Mouse (Mus musculus) adrenal gland, postnatal 36 days (tissue): Measurements from ENCODE around the gene Irf2bpl. TPM values are rescaled to one million over a fixed set of nuclear protein-coding genes. Genes with fewer than 3 reads are reported as not detected.

Source experiments
- DNase-seq, 2 experiments: peaks; one replicate each; pipeline ENCODE4 v3.0.0; 2021; ENCODE audit warnings: mixed read lengths in 1 of 2
- total RNA-seq, 2 experiments: library from RNA; stranded (reverse); gene quantifications; 2 replicates each; pipeline ENCODE4 v1.2.3; 2021

The Irf2bpl gene
- total RNA-seq, 2 experiments from 2014 or later: 47.3 to 64.5 TPM

DNA sequence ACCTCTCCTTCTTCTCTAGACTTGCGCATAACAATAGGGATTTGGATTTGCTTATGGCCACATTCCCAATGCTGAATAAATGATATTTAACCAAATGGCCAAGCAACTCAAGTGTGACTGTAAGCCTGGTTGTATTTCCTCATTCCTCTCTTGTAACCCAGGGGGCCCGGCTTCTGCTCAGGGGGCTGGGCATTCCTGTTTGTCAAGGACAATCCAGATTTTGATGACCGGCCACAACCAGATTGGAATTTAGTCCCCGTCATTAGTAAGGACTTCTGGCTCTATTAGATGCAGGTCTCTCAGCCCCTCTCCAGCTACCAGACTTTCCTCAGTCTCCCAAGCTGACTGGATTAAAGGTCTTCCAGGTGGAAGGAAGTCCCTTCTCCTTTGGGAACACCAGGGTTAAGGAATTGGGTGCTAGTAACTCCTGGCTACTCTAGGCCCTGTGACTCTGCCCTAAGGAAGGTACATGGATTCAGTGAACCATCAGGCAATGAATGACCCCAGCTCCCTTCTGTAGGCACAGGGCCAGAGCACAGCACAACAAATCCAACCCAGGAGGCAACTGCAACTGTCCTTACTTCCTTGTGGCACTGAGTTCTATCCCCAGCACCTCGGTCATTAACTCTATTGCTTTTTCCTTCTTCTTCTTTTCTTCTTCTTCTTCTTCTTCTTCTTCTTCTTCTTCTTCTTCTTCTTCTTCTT, 20.1 kb downstream of the Irf2bpl start:
- no peak for DNase-seq

DNA sequence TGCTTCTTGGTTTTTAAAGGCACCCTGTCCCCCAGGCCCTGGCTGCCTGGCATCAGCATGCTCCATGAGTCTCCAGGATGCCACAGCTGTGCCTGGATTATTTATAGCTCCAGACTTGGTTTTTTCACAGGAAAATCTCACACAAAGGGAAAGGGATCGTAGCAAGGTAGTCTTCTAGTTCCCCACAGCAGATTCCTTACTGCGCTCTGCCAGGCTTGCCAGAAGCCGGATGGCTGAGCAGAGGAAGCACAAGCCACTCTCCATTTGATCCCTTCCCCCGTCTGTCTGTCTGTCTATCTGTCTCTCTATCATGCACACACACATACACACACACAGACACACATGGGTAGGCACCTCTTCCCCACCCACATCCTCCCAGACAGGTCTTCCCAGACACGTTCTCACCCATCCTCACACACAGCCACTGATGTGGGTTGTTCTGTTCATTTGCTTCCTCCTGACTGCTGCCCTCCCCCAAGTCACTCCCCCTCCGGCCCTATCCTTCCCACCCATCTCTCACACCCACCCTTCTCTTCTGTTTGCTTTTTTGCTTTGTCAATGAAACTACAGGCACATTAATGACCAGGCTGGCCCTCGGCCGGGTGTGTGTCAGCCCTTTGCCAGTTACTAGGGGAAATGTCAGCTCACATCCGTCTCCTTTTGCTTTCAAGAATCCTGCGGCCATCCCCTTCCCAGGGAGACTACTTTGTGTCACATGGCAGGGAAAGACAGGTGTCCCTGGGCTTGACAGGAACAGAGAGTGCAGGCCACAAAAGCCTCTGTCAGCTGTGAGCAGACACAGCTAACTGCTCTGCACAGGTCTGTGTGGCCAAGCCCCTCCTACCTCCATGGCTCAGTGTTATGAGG, 24.4 kb downstream of the Irf2bpl start:
- DNase-seq: no peak

DNA sequence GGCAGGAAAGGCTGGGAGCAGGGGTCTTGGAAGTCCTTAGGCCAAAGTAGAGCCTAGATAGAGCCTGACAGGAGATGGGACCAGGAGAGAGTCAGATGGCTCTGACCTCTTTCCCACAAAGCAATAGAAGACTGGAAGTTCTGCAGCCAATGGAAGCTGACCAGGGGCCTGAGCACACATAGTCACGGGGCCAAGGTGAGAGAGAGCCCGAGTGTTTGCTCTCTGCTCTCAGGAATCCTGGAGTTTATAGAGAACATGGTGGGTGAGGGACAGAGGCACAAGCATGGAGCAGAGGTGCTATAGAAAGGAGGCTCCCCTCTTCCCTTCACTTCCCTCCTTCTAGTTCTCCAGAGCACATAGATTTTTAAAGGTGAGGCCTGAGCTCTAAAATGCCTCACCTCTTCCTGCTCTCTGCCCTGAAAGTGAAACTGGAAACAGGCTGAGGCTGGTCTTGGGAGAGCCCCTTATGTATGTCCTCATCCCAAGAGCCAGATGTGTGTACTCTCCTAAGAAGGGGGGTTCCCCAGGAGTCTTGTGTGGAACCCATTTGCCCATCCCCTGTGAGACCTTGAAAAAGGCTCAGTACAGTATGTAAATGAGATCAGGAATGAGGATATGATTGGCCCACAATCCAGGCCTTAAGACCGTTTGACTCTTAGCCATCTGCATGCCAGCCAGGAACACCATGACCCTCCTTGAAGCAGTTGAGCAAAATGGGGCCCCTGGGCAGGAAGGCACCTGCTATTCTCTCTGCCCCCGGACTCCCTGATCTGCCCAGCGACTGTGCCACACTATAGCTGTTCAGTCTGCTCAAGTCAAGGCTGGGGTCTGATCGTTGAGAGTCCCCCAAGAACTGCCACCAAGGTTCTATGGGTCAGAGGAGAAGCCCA, 25.4 kb downstream of the Irf2bpl start:
- DNase-seq: peak in 1 of 2 experiments; percentile 43

DNA sequence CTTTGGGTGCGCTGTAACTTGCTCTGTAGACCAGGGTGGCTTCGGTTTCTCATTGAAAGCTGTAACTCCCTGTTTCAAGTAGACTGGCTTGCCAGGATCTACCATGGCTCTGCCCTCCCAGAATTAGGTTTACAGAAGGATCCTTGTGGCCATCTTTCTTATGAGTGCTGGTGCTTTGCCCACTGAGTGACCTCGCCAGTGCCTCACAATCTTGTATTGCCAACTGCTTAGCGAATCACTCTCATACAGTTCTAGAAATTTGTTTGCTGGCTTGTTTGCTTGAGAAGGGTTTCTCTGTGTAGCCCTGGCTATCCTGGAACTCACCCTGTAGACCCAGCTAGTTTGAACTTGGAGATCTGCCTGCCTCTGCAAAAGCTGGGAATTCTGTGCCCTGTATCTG, 26.1 kb downstream of the Irf2bpl start:
- DNase-seq: peak in 1 of 2 experiments; percentile 35

DNA sequence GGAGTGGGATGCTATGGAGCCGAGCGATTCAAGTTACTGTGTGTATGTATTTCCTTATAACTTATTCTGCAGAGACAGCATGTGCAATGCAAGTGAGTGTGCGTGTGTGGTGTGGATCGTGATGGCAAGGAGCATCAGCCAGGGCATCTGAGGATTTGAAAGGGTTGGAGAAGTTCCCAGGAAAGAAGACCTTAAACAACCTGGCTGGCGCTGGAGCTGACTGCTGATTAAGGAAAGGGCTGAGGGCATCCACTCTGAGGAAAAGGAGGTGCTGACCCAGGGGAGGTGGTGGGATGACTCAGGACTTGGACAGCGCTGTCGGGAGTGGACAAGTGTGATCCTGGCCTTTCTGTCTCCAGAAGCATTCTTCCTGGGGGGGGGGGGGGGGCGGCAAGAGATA, 27.3 kb downstream of the Irf2bpl start:
- DNase-seq: no peak

DNA sequence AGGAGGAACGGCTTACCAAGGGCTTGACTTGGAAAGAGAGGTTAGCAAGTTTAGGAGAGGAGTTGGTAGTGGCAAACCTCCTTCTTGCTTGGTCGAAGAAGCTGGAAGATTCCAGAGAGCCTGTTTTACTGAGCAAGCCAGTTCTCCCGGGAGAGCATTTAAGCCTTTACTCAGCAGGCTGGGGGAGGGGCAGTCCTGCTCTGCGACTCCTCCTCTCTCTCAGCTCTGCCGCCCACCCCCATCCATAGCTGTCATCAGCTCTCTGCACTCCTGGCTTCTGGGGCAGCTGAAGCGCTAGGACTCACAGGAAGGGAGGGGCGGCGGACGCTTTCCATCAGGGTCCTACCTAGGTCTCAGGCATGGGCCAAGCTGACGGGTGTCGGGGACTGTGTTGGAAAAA, 28.9 kb downstream of the Irf2bpl start:
- peak; percentile 31 to 70 for DNase-seq

DNA sequence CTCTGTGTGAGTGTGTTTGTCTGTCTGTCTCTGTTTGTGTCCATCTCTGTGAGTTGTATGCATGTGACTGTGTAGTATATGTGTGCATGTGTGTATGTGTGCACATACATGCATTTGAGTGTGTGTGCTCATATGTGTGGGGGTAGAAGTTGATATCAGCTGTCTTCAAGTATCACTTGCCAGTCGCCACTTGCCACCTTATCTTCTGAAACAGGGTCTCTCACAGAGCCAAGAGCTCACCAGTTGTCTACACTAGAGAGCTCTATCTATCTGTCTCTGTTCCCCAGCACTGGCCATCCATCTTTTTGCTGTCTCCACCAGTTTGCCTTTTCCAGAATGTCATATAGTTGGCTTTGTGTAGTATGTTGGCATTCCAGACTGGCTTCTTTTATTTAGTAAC, 31.1 kb downstream of the Irf2bpl start:
- DNase-seq: no peak

DNA sequence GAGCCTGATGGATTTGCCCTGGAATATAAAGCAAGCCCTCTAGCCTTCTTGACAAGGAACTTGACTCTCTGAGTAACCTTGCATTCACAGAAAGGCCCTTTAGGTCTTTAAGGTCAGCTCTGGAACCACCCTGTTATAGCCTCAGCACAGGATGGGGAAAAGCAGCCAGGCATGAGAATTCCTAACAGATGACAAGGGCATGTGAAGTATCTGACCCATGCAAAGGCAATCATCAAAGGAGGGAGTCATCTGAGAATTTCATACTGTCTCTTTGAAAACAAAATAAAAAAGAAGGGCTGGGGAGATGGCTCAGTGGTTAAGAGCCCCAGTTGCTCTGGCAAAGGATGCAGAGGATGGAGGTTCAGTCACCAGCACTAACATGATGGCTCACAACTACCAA, 33.3 kb downstream of the Irf2bpl start:
- no peak for DNase-seq

DNA sequence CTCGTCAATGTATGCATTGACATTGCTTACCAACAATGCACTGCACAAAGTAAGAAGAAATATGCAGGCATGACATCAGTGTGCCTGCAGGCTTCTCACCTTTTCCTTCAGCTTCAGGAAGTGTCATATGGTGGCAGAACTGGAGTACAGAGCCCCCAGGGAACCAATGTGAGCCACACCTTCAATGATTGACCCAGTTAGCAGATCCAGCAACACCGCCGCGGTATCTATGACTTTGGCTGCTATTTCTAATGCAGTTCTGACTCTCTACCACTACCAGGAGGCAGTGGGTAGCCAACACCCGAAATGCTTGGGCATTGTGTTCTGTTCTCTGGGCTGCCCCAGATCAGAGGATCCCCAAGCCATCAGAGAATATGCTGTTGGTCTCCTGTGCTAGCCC, 33.9 kb downstream of the Irf2bpl start:
- DNase-seq: no peak

DNA sequence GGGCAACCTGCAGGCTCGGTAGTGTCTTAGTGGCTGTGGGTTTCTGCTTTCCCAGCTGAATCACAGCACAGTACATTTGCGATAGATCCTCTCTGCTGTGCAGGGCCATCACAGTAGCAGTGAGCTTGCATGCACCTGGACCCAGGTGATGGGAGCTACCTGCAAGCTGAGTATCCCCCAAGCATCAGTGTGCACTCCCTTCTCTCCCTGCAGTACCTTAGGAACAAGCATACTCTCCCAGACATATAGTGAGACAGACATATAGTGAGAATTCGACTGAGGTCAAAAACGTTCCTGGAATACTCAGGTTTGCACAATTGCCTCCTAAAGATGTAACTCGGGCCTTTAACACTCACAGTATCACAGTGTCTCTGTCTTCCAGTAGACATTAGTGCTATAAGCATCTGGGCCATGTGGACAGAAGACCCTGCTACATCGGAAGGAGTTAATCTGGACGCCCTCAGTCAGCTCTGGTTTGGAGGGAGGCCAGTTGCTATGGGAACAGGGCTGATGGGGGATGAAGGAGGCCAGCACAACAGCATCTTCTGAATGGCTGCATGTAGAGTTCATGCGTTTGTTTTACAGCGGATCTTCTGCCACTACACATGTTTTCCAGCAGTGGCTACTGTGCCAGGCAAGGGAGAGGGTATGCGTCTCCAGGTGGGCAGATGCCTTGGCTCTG, 34.5 kb downstream of the Irf2bpl start:
- no peak for DNase-seq

DNA sequence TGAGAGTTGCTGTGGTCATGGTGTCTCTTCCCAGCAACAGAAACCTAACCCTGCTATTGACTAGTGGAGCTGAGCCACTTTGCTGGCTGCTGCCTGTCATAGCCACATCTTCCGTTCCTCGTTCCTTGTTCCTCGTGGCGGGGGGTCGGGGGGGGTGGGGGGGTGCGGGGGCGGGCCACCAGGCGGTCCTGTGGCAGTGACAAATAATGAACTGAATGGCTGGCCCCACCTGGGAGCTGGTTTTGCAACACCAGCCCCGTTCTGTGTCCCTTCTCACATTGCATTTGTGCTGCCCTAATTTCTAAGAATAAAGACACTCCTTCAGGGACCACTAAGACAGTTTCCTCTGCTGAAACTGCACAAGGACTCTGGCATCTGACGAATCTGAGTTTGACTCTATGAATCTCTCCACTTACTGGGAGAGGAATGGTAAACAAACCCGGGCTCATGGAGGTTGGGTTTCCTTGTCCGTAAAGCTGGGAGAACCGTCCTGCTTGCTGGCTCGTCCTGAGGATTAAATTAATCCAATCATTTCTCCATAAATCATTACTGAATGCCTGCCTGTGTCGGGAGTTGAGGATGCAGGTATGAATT, 41.6 kb downstream of the Irf2bpl start:
- DNase-seq: no peak

DNA sequence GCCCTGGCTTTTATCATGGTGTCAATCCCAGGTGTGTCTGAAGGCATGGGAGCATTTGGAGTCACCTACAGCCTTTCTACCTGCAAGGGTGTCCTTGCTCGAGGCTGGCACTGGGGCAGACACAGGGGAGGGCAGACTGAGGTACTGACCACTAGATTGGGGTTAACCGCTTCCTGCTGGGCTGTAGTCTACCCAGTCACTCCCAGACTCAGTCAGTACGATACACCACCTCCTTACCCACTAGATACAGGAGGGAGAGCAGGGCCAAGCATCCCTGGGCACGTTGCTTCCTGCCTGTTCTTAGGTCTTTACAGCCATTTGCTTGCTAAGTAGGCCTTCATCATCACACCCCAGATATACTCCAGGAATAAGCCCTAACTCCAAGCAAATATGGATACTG, 44.1 kb downstream of the Irf2bpl start:
- DNase-seq: no peak

DNA sequence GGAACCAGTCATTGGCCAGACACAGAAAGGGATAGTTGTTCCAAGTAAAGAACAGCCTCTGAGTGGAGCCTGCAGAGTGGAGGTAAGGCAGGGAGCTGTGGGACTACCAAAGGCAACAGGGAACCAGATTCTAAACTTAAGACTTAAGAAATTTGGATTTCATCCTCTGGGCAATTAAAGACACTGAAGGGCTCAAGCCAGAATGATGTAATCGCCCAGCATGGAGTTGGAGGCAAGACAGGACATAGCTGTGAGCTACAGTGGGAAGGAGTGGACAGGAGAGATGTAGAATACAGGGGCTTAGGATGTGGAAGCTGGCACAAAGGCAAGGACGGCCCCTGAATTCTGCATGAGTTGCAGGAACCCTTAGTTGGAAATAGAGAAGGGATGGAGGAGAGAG, 46.4 kb downstream of the Irf2bpl start:
- peak in 1 of 2 experiments; percentile 23 for DNase-seq

DNA sequence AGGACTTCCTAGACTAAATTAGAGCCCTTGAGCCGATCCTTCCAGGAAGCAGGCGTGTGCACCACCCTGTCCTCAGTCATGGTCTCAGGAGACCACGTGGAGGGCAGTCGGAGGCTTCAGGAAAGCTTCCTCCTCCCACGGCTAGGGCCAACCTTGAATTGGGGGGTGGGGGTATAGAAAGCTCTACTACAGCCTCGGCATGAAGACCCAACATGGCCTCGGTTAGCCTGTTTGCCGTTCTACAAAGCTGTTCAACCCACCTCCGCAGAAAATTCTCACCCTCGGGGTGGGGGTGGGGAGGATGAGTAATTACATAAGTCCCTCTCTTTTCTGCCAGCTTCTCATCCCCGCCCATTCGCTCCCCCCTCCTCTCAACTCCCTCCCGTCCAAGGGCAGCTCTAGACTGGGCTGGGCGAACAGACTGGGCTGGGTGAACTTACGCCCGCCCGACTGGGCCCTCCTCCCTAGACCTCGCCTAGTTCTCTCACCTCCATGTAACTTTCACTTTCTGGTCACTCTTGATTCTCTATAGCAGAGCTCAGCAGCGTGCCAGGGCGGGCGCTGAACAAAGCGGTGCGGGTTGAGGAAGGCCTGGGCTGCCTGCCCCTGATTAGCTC, 48.1 kb downstream of the Irf2bpl start:
- DNase-seq: peak; percentile 93 to 95

DNA sequence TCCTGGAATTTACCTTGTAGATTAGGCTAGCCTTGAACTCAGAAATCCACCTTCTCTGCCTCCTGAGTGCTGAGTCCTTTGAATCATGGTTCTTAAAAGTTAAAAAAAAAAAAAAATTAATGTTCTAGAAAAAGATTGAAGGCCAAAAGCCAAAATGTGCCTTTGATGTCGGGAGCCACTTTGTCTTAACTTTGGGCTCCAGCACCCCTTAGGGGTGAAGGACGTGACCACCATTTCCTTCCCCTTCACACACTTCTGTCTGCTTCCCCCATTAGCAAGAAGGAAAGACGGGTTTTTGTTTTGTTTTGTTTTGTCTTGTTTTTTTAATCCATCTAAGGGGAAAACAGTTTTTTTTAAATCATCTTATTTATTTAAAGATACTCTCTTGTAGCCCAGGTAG, 48.7 kb downstream of the Irf2bpl start:
- DNase-seq: peak in 1 of 2 experiments; percentile 30

DNA sequence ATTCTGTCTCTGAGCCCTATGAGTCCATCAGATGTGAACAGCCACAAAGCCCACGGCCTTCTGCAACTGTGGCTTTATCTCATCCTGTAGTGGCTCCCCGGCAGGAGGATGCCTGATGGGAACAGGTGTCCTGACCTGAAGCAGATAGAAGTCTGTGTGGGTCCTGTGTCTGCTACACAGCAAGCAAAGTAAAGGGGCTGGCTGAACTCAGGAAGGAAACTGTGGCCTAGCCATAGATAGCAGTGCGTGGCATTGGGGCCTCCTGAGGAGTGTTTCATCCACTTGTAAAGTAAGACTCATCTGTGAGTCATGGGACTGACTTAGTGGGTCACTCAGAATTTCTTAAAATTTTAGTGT, 50.2 kb downstream of the Irf2bpl start:
- peak; percentile 49 to 52 for DNase-seq

DNA sequence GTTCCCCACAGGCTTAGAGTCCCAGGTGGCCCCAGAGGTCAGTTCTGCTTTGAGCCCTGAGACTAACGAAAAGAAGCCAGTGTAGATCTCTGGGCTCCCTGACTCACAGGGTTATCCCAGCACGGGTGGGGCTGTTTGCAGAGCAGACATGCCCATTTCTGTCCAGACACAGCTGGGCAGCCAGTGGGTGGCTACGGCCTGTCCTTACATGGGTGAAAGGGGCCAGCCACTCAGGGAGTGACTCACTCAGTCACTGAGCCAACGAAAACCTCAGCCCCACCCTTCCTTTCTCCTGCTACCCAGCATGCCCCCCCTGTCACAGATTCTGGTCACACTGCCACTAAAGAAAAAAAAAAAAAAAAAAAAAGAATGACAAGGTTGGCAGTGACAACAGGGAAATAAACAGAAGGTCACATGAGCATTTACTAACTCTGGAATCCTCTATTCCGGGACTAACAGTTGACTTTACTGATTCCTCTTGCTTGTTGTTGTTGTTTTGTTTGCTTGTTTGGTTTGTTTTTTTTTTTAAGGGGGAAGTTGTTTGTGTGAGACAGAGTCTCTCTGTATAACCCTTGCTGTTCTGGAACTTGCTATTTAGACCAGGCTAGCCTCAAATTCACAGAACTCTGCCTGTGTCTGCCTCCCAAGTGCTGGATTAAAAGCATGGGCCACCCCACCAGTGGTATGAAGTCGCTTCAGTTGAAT, 50.7 kb downstream of the Irf2bpl start:
- DNase-seq: peak; percentile 94 to 95

DNA sequence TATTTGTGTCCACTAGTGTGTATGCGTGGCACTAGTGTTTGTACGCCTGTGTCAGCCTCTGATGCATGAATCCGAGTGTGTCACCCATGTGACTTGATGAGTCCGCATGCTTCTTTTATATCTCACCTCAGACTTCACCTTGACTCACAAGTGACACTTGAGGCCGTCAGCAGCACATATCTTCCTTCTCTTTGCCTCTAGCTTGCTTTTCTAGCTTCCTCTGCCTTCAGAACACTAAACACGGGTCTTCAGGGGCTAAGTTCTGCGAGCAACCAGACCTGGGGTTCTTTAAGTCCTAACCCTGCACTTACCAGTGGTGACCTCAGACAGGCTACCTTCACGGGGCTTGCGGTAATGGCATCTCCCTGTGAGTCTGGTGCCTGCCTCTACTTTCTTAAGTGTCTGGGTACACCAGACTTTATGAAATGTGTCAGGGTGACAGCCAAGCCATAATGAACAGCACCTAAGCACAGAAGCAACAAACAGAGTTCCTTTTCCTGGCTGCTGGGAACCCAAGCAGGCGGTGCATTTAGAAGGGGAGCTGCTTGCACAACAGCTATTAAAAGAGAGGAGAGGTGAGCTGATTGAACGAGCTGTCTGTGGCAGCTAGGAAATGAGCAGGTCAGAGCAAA, 51.9 kb downstream of the Irf2bpl start:
- no peak for DNase-seq

DNA sequence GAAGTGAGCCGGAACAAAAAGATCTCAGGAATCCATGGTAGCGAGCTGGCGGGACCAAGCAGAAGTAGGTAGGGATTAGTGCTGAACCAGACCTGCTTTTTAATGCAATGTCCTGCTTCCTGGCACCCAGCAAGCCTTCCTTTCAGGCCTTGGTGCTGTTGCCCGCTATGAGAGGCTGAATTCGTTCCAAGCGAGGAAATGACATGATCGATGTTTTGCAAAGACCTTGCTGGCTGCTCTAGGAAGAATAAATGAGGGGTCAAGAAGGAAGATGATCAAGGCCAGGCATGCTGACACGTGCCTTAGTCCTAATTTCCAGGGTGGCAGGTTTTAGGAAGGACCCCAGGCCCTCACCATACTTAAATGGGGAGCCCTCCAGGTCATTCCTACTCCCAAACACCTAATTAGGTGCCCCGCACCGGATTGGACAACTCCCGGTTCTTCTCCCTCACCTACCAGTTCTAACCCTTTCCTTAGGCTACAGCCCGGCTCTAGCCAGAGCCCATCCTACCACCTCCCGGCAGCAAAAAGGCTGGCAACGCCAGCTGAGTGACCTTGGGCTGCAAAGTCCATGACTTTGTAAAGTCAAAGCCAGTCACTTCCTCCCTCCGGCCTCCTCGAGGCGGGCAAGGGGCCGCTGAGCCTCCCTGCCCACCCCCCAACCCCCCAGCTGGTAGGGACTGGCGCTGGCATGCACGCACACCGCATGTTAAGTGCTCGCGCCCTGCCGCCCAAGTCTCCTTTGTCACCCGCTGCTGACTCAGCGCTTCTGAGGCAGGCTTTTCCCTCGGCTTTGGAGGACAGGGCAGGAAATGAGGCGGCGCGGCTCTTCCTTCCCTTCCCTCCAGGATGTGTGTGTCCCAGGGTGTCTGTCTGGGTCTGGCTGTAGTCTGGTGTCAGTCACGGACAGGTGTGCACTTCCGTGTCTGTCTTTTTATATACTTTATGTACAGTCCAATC, 52.7 kb downstream of the Irf2bpl start:
- DNase-seq: peak; percentile 88
